Mouse (Mus musculus) lung, postnatal 25 days (tissue): ENCODE results near the gene Mbd3.

Experiments used
- DNase-seq: peaks from one replicate; pipeline ENCODE4 v3.0.0; 2022; ENCODE audit warnings: low spot score

Mbd3 gene

DNA sequence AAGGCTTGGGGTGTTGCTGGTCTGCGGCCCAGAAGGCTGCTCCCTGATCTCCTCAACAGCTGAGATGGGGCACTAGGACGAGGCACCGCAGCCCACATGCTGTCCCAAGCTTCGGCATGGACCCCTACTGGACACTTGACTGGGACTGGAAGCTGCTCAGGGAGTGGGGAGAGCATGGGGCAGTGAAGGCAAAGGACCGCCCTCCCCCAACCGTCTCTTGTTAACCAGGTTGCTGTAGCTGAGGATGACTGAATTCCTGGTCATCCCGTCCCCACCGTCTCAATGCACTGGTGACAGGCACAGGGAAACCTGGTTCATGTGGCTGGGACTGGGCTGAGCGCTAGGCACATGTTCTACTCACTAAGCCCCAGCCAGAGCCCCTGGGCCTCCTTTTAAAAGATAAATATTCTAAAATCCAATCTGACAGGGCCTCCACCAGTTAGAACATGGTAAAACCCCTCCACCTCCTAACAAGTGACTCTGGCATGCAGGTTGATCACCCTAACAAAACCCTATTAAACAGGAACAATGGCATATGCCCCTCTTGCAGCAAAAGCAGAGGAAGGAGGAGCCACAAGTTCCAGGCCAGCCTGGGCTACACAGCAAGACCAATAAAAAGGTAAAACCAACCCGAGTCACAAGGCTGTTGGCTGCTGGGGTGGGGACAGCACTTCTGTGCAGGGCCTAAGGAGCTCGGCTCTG lies 2.4 kb downstream of the Mbd3 start:
- DNase-seq = no peak

DNA sequence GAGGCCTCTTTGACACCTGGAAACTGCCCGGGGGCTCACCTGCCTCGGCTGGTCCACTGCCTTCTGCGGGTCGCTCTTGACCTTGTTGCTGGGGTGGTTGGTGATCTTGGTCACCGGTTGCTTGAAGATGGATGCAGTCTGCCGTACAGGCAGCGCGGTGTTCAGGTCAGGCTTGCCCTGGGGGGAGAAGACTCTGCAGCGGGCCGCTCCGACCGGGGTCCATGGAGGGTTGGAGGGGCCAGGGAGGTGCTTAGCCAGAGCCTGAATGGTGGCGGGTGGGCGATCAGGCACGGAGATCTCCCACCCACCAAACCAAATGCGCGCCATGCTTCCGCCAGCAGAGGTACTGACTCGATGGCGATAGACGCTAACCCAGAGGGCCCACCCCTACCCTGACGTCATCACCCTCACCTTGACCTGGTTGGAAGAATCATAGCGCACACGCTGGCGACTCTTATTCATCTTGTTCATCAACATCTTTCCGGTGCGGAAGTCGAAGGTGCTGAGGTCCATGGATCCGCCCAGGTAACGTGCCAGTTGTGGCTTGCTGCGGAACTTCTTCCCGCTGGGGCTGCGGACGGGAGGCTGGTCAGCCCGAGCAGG lies 4.2 kb downstream of the Mbd3 start:
- no peak for DNase-seq

DNA sequence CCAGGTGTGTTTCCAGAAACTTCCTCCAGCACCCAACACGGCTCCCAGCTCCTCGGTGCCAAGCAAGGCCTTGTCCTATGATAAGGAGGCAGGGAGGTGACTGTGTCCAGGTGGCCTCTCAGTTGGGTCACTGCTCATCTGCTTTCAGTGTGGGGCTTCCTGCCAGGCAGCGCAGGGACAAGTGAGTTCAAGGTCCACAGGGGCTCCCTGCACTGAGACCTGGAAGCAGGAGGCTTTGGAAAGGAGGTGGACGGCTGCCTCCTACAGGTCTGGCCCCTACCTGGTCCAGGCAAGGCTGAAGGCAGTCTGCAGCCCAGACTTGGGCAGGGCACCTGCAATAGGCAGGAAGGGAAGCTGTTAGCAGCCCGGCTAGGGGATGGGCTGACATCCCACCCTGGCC lies 6.7 kb downstream of the Mbd3 start:
- no peak for DNase-seq

- no peak for DNase-seq
Measured at GRCm38 (mm10) chr10:80390697-80391096, 8.7 kb downstream of the Mbd3 start.

GRCm38 (mm10) chr10:80389185-80389708 lies 10.1 kb downstream of the Mbd3 start:
- DNase-seq = no peak

GRCm38 (mm10) chr10:80388731-80389130 lies 10.6 kb downstream of the Mbd3 start:
- no peak for DNase-seq

DNA sequence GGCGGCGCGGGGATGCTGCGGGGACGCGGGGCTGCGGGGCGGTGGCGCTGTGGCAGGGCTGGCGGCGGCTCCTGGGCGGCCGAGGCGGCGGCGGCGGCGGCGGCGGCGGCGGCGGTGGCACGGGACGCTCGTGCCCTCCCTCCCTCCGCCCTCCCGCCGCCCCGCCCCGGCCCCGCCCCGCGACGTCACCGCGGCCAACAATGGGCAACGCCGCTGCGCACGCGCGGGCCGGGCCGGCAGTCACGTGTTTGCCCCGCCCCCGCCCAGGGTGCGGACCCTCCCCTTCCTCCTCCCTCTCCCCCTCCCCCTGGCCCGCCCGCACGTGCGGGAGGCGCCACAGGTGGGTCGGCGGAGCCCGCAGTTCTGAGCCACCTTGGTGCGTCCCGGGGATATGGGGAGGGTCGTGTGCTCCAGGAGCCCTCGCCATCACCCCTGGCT lies 11.8 kb downstream of the Mbd3 start, which contains the start of gene Mex3d:
Mex3d (minus strand) TSS at position 138 of the 438 bp plus-strand sequence.
- DNase-seq = peak; percentile 84

DNA sequence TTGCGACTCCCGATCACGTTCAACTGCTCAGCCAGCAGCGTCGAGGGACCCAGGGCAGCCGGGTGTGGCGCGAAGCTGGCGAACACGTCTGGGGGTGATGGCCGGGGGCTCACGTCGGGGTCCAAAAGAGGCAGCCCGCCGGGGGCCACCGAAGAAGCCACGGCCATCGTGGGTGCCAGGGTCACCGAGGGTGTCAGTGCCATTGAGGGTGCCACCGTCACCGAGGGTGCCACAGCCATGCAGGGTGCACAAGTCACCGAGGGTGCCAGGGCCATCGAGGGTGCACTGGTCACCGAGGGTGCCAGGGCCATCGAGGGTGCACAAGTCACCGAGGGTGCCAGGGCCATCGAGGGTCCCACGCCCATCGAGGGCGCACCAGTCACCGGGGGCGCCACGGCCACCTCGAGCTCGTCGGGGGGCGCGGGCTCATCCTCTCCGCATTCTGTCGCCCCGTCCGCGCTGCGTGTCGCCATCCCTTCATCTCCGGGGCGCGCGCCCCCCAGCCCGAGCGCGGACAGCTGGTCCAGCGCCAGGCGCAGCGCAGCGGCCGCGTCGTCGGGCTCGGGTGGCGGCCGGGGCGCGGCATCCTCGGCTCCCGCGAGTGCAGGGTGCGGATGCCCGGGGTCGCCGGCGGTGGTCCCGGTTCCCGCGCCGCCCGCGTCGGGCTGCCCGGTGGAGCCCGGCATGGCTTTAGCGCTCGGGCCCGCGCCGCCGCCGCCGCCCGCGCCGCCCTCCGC lies 12.4 kb downstream of the Mbd3 start:
- DNase-seq = no peak

DNA sequence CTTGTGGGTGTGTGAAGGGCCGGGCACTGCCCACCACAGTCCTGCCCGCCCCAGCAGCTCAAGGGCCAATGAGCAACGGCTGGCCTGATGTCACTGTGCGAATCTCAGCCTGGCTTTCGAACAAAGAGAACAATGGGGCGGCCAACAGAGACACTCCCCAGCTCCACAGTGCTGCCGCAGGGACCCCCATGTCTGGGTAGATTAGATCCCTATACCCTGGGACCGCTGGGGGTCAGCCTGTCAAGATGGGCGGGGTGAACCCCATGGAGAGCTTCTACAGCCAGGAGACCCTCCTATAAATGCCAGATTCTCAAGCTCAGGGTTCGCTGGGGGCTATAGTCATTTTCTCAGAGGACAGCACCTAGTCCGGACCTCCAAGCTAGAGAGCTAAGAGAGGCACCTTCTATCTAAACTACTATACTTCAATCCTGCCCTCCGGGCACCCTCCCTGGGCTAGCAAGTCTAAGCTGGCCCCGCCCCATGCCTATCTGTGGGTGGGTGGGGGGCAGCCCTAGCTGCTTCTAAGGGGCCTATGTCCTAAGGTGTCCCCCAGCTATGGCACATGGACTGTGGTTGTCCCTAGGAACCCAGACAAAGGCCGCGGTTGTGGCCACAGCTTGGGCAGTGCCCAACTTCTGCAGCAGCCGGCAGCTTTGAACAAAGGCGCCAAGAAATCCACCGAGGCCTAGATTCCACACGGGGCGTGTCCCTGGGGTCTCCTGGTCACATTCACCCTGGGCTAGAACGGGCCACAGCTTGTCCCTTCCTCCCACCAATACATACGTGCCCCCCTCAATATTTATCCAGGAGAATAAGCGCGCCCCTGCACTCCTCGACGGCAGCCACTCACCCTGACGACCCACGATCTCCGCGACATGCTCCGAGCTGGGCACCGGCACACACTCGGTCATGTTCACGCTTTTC lies 13.3 kb downstream of the Mbd3 start:
- no peak for DNase-seq

- no peak for DNase-seq
Measured at GRCm38 (mm10) chr10:80385310-80385709, 14.0 kb downstream of the Mbd3 start.

DNA sequence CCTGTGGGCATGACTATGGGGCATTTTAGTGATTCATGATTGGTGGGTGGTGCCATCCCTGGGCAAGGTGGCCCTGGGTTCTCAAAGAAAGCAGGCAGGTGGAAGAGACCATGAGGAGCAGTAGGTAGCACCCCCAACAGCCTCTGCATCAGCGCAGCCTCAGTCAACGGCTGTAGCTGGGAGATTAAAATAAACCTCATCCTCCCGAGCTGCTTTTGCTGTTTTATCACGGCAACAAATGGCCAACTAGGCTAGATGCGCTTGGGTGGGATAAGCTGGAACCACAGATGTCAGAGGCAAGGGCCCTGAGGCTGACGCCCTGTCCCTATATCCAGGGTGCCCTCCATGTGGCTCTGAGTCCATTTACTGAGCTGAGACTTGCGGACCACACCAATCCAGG lies 14.6 kb downstream of the Mbd3 start:
- no peak for DNase-seq

DNA sequence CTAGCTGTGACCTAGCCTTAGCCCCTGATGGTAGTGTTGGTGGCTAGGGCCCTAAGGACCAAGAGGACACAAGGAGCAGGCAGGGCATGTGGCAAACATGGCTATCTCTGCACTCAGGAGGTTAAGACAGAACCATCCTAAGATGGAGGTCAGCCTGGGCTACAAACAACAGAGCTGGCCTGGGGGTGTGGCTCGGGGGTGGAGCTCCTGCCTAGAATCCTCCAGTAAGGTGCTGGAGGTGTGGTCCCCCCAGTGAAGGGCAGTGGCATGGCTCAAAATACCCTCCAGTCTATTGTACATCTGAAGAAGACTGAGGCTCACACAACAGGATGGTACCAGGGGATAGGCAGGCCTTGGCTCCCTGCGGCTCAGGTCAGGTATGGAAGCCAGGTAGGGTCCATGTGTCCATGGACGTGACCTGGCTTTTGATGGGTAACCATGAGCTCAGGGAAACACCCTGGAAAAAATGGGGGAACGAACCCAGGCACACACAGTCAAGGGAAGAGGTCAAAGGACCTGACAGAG lies 15.2 kb downstream of the Mbd3 start:
- DNase-seq = no peak

DNA sequence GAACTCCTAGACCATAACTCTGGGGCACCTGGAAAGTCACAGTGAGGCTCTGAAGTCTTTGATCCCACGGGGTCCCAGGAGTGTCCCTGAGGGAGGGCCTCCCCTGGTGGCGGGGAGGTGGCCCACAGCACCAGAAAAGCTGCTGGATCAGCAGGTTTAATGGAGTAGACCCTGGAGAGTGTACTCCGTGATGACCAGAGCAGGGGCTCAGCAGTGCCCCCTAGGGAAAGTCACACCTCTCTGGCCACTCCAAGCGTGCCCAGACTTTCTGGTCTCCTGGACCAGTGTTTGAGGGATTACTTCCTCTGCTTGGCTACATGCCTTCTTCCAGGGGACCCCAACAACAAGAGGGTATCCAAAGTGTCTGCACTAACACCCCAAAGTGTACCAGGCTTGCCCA lies 15.9 kb downstream of the Mbd3 start:
- DNase-seq = no peak

DNA sequence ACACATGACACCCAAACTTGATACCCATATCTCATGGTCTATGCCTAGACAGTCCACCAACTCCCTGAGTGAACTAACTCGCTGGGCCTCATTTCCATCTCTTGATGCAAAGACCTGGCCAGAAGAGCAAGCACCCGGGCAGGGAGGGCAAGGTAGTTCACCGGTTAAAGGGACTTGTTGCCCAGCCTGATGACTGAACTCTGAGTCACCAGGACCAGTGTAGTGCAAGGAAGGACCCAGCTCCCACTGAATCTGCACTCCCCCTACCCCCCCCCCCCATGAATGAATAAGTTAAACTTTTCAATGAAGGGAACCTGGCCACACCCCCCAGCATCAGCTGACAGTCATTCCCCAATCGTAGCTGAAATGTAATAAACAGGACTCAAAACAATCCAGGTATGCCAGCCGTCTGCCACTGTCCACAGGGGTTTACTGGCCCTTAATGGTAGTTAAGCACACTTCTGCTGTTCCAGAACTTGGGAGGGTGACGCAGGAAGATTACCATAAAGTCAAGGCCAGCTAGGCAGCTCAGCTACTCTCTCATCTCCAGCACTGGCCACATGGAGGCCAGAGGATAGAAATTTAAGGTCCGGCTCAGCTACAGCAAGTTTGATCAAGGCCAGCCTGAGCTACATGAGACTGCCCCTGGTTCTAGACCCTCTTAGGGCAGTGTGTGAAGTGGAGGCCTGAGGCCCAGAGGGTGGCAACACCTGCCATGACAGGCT lies 16.5 kb downstream of the Mbd3 start:
- DNase-seq = no peak

GRCm38 (mm10) chr10:80377716-80378115 lies 21.6 kb downstream of the Mbd3 start:
- no peak for DNase-seq

DNA sequence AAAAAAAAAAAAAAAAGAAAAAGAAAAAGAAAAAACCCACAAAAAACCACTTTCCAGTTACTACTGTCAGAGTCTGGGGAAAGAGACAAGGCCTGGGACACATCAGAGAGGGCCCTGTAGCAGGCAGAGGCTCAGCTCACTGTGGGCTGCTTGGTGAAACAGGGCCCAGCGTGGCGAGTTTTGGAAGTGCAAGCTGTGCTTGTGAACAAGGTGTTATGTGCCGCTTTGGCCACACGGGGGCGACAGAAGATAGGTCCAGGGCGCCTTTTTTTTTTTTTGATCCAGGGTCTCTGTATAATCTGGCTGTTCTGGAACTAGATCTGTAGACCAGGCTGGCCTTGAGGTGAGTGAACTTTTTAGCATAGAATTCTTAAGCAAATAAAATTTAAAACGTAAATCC lies 23.2 kb downstream of the Mbd3 start:
- peak; percentile 92 for DNase-seq

DNA sequence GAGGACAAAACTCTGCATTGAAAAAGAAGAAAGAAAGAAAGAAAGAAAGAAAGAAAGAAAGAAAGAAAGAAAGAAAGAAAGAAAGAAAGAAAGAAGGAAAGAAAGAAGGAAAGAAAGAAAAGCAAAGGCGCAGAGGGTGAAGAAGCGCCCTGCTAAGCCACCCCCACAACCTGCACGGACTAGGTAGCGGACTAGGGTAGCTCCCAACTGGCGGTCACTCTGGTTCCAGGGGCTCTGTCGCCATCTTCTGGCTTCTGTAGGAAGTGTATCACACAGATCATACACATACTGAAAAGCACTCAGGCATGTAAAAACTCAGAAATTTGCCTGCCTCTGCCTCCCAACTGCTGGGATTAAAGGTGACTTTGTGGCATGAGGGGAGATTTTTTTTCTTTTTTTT lies 25.3 kb downstream of the Mbd3 start:
- DNase-seq = peak; percentile 85

DNA sequence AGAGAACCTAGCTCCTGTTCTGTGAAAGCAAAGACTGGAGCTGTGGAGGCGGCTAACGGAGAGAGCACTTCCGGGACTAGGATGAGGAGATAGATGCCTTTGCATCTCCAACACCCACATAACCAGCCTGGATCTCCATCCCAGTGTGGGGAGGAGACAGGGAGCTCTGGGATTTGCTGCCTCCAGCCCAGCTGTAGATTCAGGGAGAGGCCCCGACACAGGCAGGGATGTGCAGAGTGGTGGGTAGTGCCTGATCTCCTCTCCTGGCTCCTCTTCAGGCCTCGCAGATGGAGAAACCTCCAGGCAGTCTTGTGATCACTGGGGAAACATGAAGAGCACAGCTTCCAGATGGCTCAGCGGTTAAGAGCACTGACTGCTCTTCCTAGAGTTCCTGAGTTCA lies 26.6 kb downstream of the Mbd3 start:
- DNase-seq = no peak

GRCm38 (mm10) chr10:80371983-80372382 lies 27.4 kb downstream of the Mbd3 start:
- DNase-seq = no peak

- DNase-seq = peak; percentile 80
Measured at GRCm38 (mm10) chr10:80371411-80371966, 27.9 kb downstream of the Mbd3 start.
